Mouse (Mus musculus) left cerebral cortex, adult 9 months (tissue): Measurements from ENCODE around the gene Slc43a2.
A peak's percentile ranks its signal among the peaks of the same experiment; 100 is the strongest.
"Not testable (repeated sequence)": the region's sequence is repeated elsewhere in the genome, so short reads cannot be mapped to it uniquely, and the experiment has no call there.

Source experiments
- DNase-seq, 2 experiments: peaks; one replicate each; pipeline ENCODE4 v3.0.0; 2022; ENCODE audit warnings: low spot score in 2 of 2

Slc43a2 gene

GRCm38 (mm10) chr11:75599802-75600201 lies 68.3 kb downstream of the Slc43a2 start:
- not testable (repeated sequence) for DNase-seq

GRCm38 (mm10) chr11:75604826-75605225 lies 73.3 kb downstream of the Slc43a2 start:
- DNase-seq, result no peak

DNA sequence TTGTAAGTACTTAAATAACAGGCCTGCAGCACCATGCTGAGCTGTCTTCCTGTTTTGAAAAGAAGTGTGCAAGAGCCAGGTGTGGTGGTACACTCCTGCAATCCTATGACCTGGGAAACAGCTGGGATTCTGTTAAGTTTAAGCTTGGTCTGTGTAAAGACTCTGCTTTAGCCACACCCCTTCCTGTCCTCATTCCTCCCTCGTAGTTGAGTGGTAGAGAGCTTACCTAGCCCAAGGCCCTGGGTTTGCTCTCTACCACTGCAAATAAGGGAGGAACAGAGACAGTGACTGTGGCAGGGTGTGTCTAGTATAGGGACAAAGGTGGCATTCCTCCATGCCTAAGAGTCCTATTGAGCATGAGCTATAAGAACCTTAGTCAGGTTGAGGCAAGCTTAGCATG lies 73.8 kb downstream of the Slc43a2 start:
- DNase-seq, result no peak

DNA sequence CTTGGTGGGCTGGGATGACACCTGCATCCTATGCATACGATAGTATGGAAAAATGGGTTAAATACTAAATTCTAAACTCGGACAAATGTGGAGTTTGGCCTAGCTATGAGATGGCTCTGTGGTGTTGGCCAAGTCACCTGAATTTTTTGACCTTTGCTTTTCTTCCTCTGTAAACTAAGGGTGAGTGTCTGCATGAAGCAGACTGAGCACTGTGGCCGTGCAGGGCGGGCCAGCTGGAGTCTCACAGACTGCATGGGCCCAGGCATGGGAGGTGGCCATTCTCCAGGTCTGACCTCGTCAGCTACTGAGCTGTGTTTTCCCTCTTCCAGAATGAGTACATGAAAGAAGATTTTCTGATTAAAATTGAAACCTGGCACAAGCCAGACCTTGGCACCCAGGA lies 77.3 kb downstream of the Slc43a2 start:
- no peak for DNase-seq

GRCm38 (mm10) chr11:75610021-75610420 lies 78.5 kb downstream of the Slc43a2 start:
- DNase-seq, result no peak

- no peak for DNase-seq
Measured at GRCm38 (mm10) chr11:75614769-75615168, 83.3 kb downstream of the Slc43a2 start.

DNA sequence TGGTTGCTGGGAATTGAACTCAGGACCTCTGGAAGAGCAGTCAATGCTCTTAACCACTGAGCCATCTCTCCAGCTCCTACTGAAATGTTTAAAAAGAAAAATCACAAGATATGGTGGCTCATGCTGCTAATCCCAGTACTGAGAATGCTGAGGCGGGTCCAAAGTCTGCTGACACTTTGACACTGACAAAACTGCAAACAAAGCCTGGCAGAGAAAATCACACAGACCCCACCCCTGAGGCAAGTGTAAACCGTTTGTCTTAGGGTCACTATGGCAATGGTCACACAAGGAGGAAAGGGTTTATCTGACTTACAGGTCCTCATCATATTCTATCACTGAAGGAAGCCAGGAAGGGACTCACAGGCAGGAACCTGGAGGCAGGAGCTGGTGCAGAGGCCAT lies 84.1 kb downstream of the Slc43a2 start:
- DNase-seq, result no peak

DNA sequence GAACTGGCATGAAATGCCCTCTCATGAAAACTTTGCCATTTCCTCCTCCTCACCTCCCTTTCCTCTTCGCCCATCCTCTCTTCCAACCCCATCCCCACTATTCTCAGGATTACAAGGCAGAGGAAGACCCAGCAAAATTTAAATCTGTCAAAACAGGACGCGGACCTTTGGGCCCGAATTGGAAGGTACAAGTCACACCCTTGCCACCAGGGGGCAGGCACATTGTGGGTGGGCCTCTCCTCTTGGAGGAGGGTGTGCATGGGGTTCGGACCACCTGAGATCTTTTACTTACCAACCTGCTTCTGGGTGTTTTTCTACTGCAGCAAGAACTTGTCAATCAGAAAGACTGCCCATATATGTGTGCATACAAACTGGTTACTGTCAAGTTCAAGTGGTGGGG lies 87.6 kb downstream of the Slc43a2 start:
- DNase-seq, result no peak

- peak in 1 of 2 experiments; percentile 68 for DNase-seq
Measured at GRCm38 (mm10) chr11:75620136-75620780, 88.8 kb downstream of the Slc43a2 start.

GRCm38 (mm10) chr11:75621426-75621825 lies 89.9 kb downstream of the Slc43a2 start:
- DNase-seq, result no peak

- DNase-seq, result no peak
Measured at GRCm38 (mm10) chr11:75622588-75623329, 91.3 kb downstream of the Slc43a2 start.

DNA sequence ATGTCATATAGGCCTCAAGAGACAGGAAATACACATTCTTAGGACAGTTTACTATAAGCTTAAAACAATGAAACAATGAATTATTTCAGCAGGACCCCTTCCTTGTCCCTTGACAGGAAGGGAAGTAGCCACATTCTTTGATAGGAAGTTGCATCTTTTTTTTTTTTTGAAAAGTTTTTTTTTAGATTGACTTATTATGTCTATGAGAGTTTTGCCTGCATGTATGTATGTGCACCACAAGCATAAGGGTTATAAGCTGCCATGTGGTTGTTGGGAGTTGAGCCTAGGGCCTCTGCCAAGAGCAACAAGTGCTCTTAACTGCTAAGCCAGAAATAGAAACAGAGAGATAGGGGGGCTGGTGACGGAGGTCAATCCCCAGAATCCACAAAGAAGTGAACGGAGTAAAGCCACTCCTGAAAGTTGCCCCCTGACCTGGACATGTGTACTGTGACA lies 92.6 kb downstream of the Slc43a2 start:
- no peak for DNase-seq

DNA sequence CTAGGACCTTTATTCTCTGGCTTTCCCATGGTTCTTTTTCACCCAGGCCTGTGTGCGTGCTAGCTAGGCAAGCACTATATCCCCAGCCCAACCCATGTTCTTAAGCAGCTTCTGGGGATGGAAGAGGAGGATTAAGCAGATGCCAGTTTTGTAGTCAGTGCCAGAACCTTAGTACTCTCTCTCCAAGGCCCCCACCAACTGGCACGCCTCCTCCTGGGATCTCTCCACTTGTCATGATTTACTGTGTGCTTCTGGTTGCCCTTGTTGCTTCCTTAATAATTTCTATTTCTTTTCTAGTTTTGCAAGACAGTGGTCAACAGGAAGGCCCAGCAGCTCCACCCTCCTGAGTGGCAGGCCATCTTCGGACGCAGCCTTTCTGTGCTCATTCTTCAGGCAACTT lies 94.3 kb downstream of the Slc43a2 start:
- DNase-seq, result no peak
